Mouse (Mus musculus) right cerebral cortex, postnatal 4 days (tissue): Measurements from ENCODE around the gene Clcnkb.
A peak's percentile ranks its signal among the peaks of the same experiment; 100 is the strongest.

Experiments
- DNase-seq: peaks from one replicate; pipeline ENCODE4 v3.0.0-alpha.2; 2022

Clcnkb gene

DNA sequence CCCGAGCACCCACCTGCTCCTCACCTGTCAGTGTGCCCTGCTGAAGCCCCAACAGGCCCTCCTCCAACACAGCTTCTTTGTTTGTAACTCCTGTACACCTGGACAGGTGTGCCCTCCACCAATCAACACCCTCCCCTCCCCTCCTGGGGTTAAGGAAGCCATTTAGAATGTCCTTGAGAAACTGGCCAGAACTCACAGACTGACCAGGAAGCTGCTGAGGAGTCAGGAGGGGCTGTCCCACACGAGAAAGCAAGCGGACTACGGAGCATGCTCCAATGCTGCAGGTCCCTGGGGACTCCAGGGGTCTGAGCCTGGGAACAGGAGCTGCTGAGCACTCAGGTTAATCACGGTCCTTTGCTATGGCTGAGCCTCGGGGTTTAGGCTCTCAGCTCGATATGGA lies at the start of gene Clcnkb:
TSS of gene Clcnkb (minus strand) at position 91 of the 400 bp plus-strand sequence.
- DNase-seq, result no peak

DNA sequence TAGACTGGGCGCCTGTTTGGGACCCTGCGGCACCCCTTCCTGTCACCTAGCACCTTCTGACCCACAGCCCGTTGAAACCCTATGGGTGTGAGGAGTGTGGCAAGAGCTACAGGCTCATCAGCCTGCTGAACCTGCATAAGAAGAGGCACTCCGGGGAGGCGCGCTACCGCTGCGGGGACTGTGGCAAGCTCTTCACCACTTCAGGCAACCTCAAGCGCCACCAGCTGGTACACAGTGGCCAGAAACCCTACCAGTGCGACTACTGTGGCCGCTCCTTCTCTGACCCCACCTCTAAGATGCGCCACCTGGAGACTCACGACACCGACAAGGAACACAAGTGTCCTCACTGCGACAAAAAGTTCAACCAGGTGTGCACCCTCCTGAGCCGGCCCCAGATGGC lies 48.9 kb upstream of the Clcnkb start:
- no peak for DNase-seq

DNA sequence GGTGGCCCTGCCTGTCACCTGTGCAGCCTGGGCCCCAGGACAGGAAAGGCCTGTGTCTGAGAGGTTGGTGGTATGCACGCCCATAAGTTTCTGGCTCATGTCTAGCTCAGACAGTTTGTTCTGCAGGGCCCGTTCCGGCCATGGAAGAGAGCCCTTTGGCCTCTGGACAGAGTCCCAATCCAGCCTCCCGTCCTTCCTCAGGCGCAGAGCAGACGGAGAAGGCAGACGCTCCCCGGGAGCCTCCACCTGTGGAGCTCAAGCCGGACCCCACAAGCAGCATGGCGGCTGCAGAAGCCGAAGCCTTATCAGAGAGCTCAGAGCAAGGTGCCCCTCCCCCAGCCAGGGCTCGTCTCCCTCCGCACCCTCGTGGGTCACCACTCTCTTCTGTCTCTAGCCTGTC lies 47.7 kb upstream of the Clcnkb start:
- DNase-seq, result no peak

DNA sequence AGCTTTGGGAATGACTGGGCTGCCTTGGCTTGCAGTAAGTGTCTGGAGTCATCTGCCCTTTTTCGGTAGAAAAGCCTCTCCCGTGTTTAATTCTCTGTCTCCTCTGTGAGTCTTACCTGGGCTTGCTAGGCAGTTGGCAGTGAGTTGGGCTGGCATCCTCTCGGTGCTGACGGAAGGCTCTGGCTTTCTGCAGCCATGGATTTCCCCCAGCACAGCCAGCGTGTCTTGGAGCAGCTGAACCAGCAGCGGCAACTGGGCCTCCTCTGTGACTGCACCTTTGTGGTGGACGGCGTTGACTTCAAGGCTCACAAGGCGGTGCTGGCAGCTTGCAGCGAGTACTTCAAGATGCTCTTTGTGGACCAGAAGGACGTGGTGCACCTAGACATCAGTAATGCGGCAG lies 45.8 kb upstream of the Clcnkb start:
- no peak for DNase-seq

DNA sequence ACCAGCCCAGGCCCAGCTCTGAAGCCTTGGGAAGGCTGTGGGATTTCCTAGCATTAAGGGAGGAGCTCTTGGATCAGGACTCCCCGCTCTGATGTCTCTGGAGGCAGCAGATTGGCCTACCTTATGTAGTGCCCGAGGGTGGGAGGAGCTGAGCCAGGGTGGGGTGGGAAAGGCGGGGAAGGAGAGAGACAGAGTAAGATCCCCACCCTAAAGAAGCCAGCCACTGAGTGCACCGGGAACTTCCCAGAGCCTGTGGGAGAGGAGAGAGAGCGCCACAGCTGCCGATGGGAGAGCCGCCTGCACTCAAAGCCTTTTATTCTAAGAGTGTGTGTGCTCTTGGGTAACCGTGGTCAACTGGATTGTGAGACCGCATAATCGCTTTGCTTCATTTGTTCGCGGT lies 45.3 kb upstream of the Clcnkb start:
- no peak for DNase-seq

DNA sequence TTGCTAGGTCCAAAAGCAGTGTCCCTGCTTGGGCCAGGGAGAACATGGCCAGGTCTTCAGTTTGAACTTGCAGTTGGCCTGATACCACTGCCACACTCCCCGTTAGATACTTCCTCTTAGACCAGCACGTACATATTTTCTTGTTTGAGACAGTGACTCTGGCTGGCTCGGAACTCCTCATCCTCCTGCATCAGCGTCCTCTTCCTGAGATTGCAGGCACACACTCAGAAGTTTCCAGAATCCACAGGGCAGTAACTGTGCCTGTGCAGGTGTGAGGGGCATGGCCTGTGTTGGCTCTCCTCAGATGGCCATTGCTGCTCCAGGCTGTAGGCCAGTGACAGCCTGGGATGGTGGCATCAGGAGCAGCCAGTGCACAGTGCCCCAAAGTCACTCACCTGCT lies 44.7 kb upstream of the Clcnkb start:
- no peak for DNase-seq

DNA sequence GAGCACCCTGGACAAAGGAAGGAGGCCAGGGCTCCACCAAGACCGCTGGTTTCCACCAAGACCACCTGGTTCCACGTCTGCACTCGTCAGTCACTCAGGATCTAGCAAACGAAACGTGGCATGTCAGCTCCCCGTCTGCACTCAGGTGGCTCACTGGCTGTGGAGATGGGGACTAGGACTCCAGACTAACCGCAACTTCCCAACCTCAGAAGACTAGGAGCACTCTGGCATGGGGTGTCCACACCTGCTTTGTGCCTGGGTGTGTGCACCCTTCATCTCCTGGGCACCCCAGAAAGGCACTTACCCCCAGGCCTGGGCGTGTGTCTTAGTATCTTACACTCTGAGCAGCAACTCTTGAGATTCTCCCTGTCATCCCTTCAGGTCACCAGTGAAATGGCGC lies 44.0 kb upstream of the Clcnkb start:
- no peak for DNase-seq

DNA sequence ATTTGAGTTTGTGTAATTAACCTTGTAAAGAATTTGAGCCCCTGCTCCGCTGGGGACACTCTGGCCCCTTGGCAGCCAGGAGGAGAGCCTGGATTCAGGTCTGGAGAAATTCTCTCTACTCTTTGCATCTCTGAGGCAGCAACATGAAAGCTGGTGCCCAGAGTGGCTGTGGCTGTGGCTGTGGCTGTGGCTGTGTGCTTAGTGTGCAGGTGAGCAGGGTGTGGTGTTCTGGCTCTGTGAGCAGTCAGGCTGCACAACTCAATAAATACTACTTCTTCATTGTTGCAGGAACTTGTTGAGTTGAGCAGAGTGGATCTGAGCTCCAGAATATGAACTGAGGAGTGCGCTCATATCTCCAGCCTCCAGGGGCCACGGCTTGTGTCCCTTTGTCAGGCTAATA lies 43.1 kb upstream of the Clcnkb start:
- DNase-seq, result no peak

DNA sequence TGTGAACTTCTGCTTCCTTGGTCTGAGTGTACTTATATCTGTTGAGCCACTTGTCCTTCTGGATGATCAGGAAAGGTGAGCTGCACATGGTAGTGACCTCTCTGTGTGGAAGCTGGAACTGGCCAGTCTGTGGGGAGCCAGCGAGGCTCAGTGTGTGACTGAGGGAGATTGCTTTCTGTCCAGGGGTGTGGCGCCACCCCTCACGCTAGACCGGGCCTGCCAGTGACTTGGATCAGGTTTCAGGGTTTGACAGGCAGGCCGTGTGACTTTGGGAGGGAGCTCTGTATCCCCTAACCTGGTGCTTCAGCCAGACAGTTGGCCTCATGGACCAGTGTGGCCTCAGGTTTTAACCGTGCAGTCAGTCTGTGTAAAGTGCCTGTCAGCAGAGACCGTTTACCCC lies 42.4 kb upstream of the Clcnkb start:
- no peak for DNase-seq

DNA sequence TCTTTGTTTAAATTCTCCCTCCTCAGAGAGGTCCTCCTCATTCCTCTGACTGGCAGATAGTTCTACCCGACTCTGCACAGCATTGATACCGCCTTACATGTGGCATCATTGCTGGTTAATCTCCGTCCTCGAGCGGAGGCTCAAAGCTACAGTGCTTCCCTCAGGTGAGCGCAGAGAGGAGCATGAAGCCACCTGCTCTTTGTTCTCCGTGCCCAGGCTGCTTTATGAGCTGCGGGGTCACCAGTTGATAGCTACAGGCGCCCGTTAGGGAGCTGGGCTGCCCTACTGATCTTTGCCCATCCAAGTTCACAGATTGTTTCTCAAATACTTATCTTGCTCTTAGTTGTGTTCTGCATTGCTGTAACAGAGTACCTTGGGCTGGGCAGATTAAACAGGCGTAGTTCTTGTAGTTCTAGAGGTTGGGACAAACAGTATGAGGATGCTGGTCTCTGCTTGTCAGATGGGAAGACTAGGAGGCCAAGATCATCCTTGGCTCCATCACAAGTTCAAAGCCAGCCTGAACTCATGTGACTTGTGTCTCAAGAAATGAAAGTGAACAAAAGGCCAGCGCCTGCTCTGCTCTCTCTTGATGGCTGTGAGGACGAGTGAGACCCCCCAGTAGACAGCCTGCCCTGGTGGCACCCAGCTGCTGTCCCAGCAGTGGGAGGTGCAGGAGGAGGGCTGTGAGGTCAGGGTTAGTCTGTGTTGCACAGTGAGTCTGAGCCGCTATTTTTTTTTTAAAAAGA lies 40.6 kb upstream of the Clcnkb start:
- no peak for DNase-seq

DNA sequence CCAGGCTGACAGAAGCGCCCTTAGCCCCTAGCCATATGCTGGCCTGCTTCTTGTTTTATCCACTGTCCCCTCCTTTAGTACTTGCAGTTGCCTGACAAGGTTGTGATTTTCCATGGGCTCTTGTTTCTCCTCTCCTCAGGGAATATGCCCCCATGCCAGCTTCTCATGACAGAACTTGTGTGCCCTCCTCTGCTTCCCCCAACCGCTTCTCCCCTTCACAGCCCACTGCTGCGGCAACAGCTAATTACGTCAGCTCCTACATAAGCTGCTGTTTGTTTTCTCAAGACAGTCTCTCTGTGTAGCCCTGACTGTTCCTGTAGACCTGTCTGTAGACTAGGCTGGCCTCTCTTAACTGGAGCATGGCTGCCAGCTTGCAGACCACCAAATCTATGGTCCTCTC lies 39.7 kb upstream of the Clcnkb start:
- DNase-seq, result no peak

DNA sequence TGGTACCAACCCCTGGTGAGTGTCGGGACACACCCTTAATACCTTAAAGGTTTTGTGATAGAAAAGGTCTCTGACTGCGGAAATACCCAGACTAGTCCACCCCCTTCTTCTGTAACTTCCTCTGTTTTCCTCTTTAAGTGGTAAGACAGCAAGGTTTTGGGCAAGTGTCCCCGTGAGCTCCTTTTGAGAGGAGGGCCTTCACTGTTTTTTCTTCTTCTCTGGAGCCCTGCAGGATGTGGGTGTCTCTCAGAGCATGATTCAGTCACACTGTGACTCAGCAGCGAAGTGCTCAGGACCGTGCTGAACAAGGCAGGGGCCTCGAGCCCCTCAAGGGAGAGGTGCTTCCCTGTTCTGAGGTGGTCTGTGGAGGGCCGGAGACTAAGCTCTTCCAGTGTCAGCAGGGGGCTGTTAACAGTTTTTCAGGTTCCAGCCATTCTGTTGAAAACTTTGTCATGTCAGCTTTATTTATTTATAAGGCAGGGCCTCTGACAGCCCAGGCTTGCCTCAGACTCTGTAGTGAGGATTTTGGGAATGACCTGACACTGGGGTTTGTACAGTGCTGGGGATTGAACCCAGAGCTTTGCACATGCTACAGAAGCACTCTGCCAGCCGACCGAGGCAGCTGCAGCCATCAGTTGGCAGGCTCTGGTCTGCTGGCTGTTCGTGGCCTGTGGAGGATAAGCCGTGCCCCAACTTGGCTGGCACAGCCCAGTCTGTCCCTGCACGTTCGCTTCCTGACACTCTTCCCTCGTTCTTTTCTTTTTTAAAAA lies 39.0 kb upstream of the Clcnkb start:
- no peak for DNase-seq

DNA sequence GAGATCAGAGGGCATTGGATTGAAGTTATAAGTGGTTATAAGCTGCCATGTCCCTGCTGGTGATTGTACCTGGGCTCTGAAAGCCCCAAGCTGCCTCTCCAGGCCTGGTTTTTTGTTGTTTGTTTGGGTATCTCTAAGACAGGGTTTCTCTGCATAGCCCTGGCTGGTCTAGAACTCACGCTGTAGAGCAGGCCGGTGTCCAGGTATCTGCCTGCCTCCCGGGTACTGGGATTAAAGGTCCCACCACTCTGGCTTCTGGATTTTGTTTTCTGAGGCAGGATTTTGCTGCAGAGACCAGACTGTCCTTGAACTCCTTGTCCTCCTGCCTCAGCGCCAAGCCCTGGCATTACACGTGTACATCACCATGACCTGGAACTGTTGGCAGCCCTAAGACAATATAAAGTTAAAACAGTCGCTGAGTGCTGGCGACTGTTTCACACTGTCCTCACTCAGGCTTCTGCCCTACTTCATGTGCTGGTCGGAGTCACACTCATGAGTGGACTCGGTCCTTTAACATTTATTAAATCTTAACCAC lies 36.2 kb upstream of the Clcnkb start:
- no peak for DNase-seq

DNA sequence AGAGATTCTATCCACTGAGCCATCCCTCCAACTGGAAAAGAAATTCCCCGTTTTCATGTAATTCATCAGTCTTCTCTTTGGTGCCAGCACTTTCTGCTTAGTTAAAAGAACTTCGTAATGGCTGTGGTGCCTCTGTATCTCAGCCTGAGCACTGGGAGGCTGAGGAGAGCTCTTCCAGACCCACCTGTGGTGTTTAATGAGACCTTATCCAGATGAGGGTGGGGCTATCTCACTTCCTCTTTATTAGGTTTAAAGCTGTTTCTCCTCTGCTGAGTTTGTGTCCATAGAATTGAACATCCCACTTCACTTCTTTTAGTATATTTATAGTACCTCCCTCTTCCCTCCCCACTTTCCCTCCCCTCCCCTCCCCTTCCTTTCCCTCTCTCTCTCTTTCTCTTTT lies 35.4 kb upstream of the Clcnkb start:
- no peak for DNase-seq

DNA sequence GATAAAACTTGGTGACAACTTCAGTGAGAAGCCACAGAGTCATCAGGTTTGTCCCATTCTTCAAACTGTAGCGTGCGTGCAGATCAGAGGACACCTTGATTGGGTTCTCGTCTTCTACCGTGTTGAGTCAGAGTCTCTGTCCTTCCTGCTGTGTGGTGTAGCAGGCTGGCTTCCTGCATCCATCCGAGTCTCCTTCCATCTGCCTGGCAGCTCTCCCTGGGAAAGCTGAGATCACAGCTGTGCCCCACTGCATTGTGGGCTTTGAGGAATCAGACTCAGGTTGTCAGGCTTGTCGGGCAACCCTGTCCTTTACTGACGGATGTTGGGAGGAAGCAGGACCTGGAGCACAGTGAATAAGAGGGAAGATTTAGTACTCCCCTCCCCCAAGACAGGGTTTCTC lies 30.4 kb upstream of the Clcnkb start:
- DNase-seq, result no peak

DNA sequence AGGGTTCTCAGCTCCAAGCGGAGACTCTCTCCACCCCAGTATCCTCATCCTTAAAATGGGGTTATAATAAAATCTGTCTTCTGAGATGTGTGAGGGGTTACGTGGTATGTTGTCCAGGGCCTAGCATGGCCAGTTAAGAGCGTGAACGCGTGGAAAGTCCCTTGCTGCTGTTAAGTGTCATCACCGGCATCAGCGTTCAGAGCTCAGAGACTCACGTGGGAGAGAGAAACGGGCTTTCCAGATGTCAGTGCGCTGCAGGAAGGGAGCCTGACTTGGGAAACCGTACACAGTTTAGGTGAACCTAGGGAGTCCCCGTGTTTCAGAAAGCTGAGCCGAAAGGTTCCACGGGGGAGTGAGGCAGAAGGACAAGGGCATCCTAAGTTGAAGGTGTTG lies 29.5 kb upstream of the Clcnkb start:
- no peak for DNase-seq

DNA sequence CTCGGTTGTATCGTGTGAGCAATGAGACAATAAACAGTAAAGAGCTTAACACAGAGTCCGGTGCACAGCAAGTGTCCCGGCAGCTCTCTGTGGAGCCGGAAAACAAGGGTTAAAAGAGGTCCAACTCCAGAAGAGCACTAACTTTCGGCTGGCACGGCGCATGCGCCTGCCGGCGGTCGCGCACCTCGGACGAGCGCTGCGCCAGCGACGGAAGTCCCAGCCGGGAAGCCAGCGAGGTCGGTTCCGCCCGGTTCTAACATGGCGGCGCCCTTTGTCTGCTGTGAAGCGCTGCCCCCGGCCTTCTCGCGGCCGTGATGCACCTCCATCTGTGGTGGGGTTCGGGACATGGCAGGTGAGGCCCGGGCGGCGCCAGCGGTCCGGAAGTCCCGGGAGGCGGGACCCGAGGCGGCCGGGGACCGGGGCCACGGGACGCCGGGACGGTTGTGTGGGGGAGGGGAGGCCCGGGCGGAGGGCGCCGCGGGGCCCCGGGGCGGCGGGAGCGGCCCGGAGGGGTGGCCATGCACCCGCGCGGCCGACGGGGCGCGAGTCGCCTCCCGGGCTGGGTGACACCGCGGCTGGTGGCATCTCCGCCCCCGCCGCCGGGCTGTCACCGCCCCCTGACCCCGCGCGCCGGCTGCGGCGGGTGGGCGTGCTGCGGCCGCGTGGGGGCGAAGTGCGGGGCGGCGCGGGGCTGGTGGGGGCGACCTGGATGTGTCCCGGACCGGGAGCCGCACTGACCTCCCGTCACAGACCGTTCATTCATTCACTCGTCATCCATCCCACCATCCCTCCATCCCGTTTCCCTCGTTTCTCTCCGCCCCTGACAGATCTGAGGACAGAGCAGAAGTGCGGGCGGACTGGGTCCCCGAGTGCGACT lies 28.9 kb upstream of the Clcnkb start, which contains the start of gene Zbtb17:
TSS of gene Zbtb17 (plus strand) at position 204 of the 877 bp plus-strand sequence.
- peak; percentile 88 for DNase-seq

DNA sequence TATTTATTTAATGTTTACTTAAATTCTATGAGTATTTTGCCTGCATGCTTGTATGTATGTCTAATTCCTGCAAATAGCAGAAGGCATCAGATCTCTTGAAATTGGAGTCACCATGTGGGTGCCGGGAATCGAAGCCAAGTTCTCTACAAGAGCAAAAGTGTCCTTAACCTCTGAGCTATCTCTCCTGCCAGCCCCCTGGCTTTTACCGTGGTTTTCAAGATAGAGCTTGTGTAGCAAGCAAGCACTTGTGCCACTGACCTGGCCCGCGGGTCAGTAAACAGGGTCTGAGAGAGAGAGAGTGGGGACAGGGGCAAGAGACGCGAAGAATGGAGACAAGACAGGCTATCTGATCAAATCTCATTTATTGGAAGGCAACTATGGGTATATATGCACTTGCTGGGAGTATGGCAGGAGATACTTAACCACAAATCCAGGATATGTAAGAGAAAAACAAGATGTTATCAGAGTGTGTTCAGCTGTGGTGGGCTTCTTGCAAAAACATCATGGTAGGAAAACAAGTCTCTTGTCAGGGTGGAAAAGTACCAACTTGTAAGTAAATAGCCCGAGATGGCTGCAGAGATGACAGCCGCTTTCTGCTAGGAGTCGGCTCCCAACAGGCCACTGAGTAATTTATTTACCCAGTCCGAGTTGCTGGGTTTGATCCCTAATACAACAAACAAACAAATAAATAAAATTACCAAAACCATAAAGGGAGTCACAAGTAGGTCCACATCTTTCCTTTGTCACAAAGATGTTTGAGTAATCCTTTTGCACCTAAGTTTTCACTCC lies 28.0 kb upstream of the Clcnkb start:
- DNase-seq, result no peak

DNA sequence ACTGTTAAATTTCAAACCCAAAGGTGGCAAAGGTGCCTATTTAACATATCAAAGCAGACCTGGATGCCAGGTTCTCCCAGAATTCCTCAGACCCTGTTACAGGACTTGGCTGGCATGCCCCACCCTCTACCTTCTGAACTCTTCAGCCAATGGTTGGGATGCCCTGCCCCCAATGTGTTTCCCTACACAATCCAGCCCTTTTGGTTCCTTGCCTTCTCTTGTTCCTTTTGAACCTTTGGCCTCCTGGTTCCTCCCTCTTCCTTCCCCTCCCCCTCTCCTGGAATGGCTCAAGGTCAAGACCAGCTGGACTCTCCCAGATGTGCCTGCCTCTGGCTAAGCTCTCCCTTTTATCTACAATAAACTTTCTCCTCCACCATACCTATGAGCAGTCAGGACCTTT lies 25.1 kb upstream of the Clcnkb start:
- DNase-seq, result no peak

DNA sequence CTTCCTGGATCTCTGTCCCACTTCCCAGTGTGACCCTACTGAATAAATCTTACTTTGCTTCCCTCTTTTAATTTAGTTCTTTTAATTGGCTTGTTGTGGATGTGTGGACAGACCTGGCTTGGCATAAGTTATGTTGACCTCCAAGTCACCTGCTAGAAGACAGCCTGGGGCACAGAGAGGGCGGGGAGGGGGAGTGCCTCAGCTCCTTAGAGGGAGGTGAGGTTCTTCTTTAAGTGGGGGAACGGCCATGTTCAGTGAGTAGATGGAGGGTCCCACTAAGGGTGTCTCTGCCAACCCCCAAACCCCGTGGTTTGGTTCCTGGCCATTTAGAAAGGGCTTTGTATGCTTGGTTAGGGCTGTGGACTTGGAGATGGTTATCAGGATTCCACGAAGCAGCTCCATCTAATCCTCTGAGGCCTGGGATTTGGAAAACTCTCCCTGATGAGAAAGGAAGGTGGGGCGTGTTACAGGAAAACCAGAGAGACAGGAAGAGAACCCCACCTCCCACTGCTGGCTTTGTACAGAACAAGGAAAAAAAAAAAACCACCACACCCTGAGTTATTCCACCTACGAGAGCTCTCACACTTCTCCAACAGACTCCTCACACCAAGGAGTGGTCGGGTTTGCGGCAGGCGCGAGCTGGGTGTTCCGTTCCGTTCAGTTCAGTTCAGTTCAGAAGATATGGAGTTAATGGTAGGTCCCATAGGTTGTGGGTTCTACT lies 23.4 kb upstream of the Clcnkb start:
- no peak for DNase-seq

DNA sequence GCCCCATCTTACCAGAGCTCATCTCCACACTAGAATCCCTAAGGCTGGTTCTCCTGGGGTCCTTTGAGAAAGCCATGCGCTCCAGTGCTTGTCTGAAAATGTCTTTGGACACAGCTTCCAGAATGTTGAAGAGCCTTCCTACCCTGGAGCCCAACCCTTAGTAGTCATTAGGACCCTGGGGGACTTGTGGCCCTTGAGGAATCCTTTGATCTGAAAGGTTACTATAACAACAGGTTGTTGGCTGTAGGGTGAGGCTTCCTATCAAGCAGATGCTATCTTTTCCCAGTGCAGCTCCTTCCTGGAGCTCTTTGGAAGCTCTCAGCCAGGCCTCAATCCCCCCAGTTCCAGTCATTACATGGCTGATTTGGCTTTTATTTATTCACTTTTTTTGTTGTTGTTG lies 20.2 kb upstream of the Clcnkb start, which contains the start of gene Srarp:
TSS of gene Srarp (minus strand) at position 132 of the 400 bp plus-strand sequence.
- DNase-seq, result no peak

DNA sequence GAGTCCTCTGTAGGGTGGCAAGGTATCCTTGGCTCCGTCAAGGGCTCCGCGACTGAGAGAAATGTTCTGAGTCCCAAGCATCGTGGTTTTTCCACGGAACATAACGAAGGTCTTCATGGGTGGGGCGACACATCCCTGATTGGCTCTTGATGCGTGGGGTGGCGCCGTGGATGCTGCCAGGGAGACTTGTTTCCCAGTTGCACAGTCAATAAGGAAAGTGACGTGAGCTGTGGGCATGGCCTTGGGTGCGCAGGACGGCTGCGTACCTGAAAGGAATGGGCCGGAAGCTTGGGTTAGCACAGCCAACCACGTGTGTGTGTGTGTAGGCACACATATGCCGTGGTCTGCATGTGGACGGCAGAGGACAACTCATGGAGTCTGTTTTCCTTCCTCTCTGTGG lies 17.4 kb upstream of the Clcnkb start:
- DNase-seq, result no peak
